Mouse (Mus musculus) forebrain, embryonic 11.5 days (tissue): Measurements from ENCODE around the gene Ccdc177. TPM values are rescaled to one million over a fixed set of nuclear protein-coding genes. Genes with fewer than 3 reads are reported as not detected.
A peak's percentile ranks its signal among the peaks of the same experiment; 100 is the strongest.

ENCODE experiments used
- ATAC-seq: fragments of 200-750 bp; cut with Nextera tagmentation; replicated peaks from 2 replicates; pipeline ENCODE4 v1.8.0; 2017; ENCODE audit warnings: moderate TSS enrichment; ENCODE audit not compliant: low FRiP score
- DNase-seq: peaks from one replicate; pipeline ENCODE4 v3.0.0-alpha.2; 2017; ENCODE audit warnings: low spot score
- H3K27ac ChIP-seq: fragments of 300-500 bp; sonication (generic); 2 replicates; pipeline ENCODE4 v1.5.1; 2014; ENCODE audit warnings: low read depth, low read length
- H3K27me3 ChIP-seq: fragments of 300-500 bp; sonication (generic); 2 replicates; pipeline ENCODE4 v1.6.1; 2014; ENCODE audit warnings: mild to moderate bottlenecking, low read length, mixed read lengths; ENCODE audit not compliant: control insufficient read depth, insufficient read depth
- H3K36me3 ChIP-seq: fragments of 300-500 bp; sonication (generic); 2 replicates; pipeline ENCODE4 v1.6.1; 2014; ENCODE audit warnings: mild to moderate bottlenecking, low read length, moderate library complexity, mixed read lengths; ENCODE audit not compliant: control insufficient read depth, insufficient read depth
- H3K4me1 ChIP-seq: fragments of 300-500 bp; sonication (generic); replicated peaks from 2 replicates; pipeline ENCODE4 v1.6.1; 2014; ENCODE audit warnings: low read length, mixed read lengths; ENCODE audit not compliant: control insufficient read depth, insufficient read depth
- H3K4me2 ChIP-seq: fragments of 300-500 bp; sonication (generic); 2 replicates; pipeline ENCODE4 v1.6.1; 2014; ENCODE audit warnings: low read depth, mild to moderate bottlenecking, low read length, moderate library complexity, mixed read lengths; ENCODE audit not compliant: severe bottlenecking
- H3K4me3 ChIP-seq: fragments of 300-500 bp; sonication (generic); 2 replicates; pipeline ENCODE4 v1.5.1; 2014; ENCODE audit warnings: low read depth, low read length
- H3K9ac ChIP-seq: fragments of 300-500 bp; sonication (generic); 2 replicates; pipeline ENCODE4 v1.6.1; 2014; ENCODE audit warnings: low read length
- H3K9me3 ChIP-seq: fragments of 300-500 bp; sonication (generic); 2 replicates; pipeline ENCODE4 v1.6.1; 2016; ENCODE audit warnings: low read length, mixed read lengths; ENCODE audit not compliant: control insufficient read depth
- WGBS: fragments of 180-500 bp; shearing (Covaris S2); extraction: QIAGEN DNeasy Blood & Tissue Kit; methylation state at CpG from one replicate; pipeline ENCODE4 v1.1.7; 2014; 5-methylcytosine and 5-hydroxymethylcytosine counted together
- polyA plus RNA-seq: library from polyadenylated mRNA; unstranded; fragments of >200 nt; fragmentation: Nextera tagmentation; extraction: Ambion mirVana; gene quantifications from 2 replicates; pipeline ENCODE4 v1.2.1, GENCODE M21; 2014

Gene Ccdc177
- polyA plus RNA-seq, 1 experiment from 2014 or later, result 5.1 TPM

- Histone ChIP-seq H3K4me2 (no peak overlapping the region), H3K27me3 (no peaks in the 10 kb centered on the region), H3K36me3 (no peaks in the 10 kb centered on the region), H3K4me1 (no peaks in the 10 kb centered on the region), H3K9ac (no peak overlapping the region), H3K4me3 (no peak overlapping the region), H3K9me3 (no peaks in the 10 kb centered on the region), H3K27ac (no peak overlapping the region)
- DNase-seq (no peak), ATAC-seq (no peak)
- 87% methylated on average over 4 of the region's 4 CpGs for WGBS
Measured at GRCm38 (mm10) chr12:80779760-80780159, 19.3 kb upstream of the Ccdc177 start.

GRCm38 (mm10) chr12:80778188-80778936 is 17.9 kb upstream of the Ccdc177 start:
- H3K4me2 ChIP-seq, result no peak overlapping the region
- H3K4me3 ChIP-seq, result no peak overlapping the region
- no peaks in the 10 kb centered on the region for H3K27me3 ChIP-seq
- 79% methylated on average over 16 of the region's 16 CpGs for WGBS
- 0 out of 2 replicates have a peak, but pooled peaks have one; percentile 42 for ATAC-seq
- no peaks in the 10 kb centered on the region for H3K9me3 ChIP-seq
- H3K36me3 ChIP-seq, result no peaks in the 10 kb centered on the region
- no peaks in the 10 kb centered on the region for H3K4me1 ChIP-seq
- no peak overlapping the region for H3K9ac ChIP-seq
- DNase-seq, result no peak
- no peak overlapping the region for H3K27ac ChIP-seq

GRCm38 (mm10) chr12:80776046-80776634 is 15.7 kb upstream of the Ccdc177 start:
- Histone ChIP-seq H3K9ac (no peak overlapping the region), H3K4me3 (no peak overlapping the region), H3K27me3 (no peaks in the 10 kb centered on the region), H3K9me3 (no peaks in the 10 kb centered on the region), H3K4me2 (no peak overlapping the region), H3K27ac (no peak overlapping the region), H3K4me1 (no peaks in the 10 kb centered on the region), H3K36me3 (no peaks in the 10 kb centered on the region)
- 96% methylated on average over 4 of the region's 4 CpGs for WGBS
- ATAC-seq (no peak), DNase-seq (no peak)

- 81% methylated on average over 7 of the region's 7 CpGs for WGBS
- ATAC-seq (no peak), DNase-seq (no peak)
- no peak overlapping the region for H3K9ac ChIP-seq
- H3K9me3 ChIP-seq, result no peaks in the 10 kb centered on the region
- H3K36me3 ChIP-seq, result no peaks in the 10 kb centered on the region
- H3K4me1 ChIP-seq, result no peaks in the 10 kb centered on the region
- H3K27me3 ChIP-seq, result no peaks in the 10 kb centered on the region
- H3K4me2 ChIP-seq, result no peak overlapping the region
- no peak overlapping the region for H3K27ac ChIP-seq
- no peak overlapping the region for H3K4me3 ChIP-seq
Measured at GRCm38 (mm10) chr12:80774786-80775185, 14.3 kb upstream of the Ccdc177 start.

- H3K4me1 ChIP-seq, result no peaks in the 10 kb centered on the region
- 21% methylated on average over 11 of the region's 11 CpGs for WGBS
- no peak overlapping the region for H3K9ac ChIP-seq
- H3K4me3 ChIP-seq, result no peak overlapping the region
- no peaks in the 10 kb centered on the region for H3K36me3 ChIP-seq
- no peak overlapping the region for H3K27ac ChIP-seq
- H3K27me3 ChIP-seq, result no peaks in the 10 kb centered on the region
- ATAC-seq (peak; percentile 85), DNase-seq (peak; percentile 94)
- H3K4me2 ChIP-seq, result no peak overlapping the region
- H3K9me3 ChIP-seq, result no peaks in the 10 kb centered on the region
Measured at GRCm38 (mm10) chr12:80769697-80770096, 9.2 kb upstream of the Ccdc177 start.

- 80% methylated on average over 4 of the region's 4 CpGs for WGBS
- Histone ChIP-seq H3K27me3 (no peaks in the 10 kb centered on the region), H3K4me2 (no peak overlapping the region), H3K4me3 (no peak overlapping the region), H3K9me3 (peaks cover under 1% of the 10 kb centered on the region; the same call in 1 of the 2 replicates), H3K9ac (no peak overlapping the region), H3K4me1 (peaks cover 3% of the 10 kb centered on the region; the same call in 1 of the 2 replicates), H3K36me3 (no peaks in the 10 kb centered on the region; the same call in 1 of the 2 replicates), H3K27ac (no peak overlapping the region)
- DNase-seq (no peak), ATAC-seq (no peak)
Measured at GRCm38 (mm10) chr12:80764116-80764515, 3.6 kb upstream of the Ccdc177 start.

- Histone ChIP-seq H3K4me2 (no peak overlapping the region), H3K27me3 (peaks cover 3% of the 10 kb centered on the region; the same call in 1 of the 2 replicates), H3K27ac (no peak overlapping the region), H3K4me1 (peaks cover 6% of the 10 kb centered on the region; the same call in 1 of the 2 replicates), H3K36me3 (peaks cover 11% of the 10 kb centered on the region), H3K9ac (no peak overlapping the region), H3K9me3 (peaks cover 11% of the 10 kb centered on the region), H3K4me3 (no peak overlapping the region)
- 92% methylated on average over 5 of the region's 5 CpGs for WGBS
- no peak for ATAC-seq
- no peak for DNase-seq
Measured at GRCm38 (mm10) chr12:80762982-80763381, 2.5 kb upstream of the Ccdc177 start.

GRCm38 (mm10) chr12:80759713-80760395 is 633 bp downstream of the Ccdc177 start:
- H3K27me3 ChIP-seq, result peaks cover 3% of the 10 kb centered on the region; the same call in 1 of the 2 replicates
- peaks cover 43% of the 10 kb centered on the region for H3K36me3 ChIP-seq
- ATAC-seq (peak; percentile 76), DNase-seq (peak; percentile 85)
- WGBS, result 1% methylated on average over 22 of the region's 22 CpGs
- H3K9me3 ChIP-seq, result peaks cover 40% of the 10 kb centered on the region
- peak overlapping the region; percentile 62 for H3K4me2 ChIP-seq
- H3K9ac ChIP-seq, result peak overlapping the region; percentile 94
- peak overlapping the region; percentile 99 for H3K27ac ChIP-seq
- H3K4me1 ChIP-seq, result peaks cover 6% of the 10 kb centered on the region; the same call in 1 of the 2 replicates
- peak overlapping the region; percentile 51 for H3K4me3 ChIP-seq
